Mouse (Mus musculus): ENCODE measurements around the gene Ms4a5.
"Not testable (repeated sequence)": the region's sequence is repeated elsewhere in the genome, so short reads cannot be mapped to it uniquely, and the experiment has no call there.

The Ms4a5 gene

DNA sequence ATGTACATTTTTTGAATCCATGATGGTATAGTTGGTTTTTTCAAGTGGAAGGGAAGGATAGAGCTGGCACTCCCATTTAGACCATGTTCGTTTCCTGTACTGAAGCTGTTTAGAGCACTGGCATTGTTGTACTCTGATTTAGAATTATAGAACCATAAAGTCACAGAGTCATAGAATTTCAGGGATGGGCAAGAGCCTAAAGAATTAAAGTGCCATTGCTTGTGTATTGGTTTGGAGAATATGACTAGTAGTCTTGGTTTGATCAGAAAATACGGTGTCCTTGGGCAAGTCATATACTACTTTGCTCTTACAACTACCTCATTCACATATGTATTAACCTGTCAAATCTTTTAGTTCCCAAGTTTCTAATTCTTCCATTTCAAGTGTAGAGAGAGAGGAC lies at the start of gene Ms4a5:
Gene Ms4a5 (minus strand): TSS at position 101 of the 400 bp plus-strand sequence.
- no peak for DNase-seq (ENCODE audit: low spot score)

DNA sequence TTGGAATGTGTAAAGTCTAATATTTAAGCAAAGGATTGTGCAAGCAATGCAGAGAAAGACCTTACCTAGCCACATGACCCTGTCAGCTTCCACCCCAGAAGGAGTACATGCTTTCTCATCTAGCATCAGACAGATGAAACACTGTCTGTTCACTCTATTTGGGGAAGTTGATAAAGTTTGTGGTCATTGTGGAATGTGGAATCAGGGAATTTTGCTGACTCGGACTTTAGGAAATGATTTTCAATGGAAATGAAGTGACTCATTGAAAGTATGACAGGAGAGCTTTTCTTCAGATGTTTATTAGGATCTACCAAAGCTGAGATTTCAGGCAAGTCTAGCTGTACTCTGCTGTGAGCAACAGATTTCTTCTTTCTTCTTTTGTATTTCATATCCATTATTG lies 37.5 kb upstream of the Ms4a5 start:
- DNase-seq (ENCODE audit: low spot score), result no peak

DNA sequence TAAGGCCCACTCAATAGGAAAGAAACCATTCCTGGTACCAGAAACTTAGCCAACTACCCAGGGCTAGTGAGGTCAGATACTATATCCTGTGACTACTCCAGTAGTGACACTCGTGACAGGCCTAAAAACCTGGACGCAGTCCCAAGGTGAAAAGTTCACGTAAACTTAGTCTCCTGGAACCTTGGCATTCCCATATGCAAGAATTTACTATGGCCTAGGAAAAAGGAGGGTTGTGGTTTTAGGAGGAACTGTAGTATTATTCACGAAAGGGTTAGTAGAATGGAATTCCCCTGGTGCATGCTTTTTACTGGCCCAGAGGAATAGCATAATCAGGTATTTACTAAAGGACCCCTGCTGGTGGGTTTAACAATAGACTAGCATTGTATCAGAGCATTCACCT lies 33.1 kb upstream of the Ms4a5 start:
- no peak for DNase-seq (ENCODE audit: low spot score)

GRCm38 (mm10) chr19:11314354-11314753 lies 30.7 kb upstream of the Ms4a5 start, which contains the start of gene Ms4a14:
TSS of gene Ms4a14 (minus strand) at chr19:11314454.
- DNase-seq (ENCODE audit: low spot score), result no peak

GRCm38 (mm10) chr19:11308888-11309287 lies 25.2 kb upstream of the Ms4a5 start:
- DNase-seq (ENCODE audit: low spot score), result no peak

DNA sequence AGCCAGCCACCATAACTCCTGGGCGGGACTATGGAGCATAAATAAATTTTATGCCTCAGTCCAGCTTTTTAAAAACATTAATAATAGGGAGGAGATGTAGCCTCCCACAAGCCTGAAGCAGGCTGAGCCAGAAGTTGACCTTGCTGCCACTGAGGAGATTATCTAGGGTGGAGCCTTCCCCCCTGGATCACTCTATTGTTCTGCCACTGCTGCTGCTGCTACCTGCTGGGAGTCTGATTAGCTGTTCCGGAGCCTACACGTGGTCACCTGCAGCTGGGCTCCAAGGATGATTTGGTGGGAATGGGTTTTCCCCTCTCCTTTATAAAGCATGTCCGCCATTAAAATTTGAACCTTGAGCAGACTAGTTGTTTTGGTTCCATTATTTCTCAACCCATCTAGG lies 15.9 kb upstream of the Ms4a5 start:
- DNase-seq (ENCODE audit: low spot score), result not testable (repeated sequence)

GRCm38 (mm10) chr19:11298939-11299338 lies 15.3 kb upstream of the Ms4a5 start:
- DNase-seq (ENCODE audit: low spot score), result no peak

DNA sequence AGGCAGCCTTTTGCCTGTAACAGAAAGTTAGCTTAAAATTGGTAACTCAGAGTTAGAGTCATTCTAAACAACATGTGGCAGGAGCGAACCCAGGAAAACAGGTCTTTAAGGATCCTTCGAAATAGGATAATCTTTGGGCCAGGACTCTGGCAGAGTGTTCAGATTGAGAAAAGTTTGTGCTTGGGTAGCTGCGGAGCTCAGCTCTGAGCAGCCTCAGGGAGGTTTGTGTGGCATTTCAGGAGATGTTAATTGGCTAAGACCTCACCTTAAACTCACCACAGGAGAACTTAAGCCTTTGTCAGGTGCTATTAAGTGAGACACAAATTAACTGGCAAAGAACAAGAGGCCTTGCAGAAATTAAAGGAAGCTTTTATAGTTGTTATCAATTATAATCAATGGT lies 9.9 kb upstream of the Ms4a5 start:
- not testable (repeated sequence) for DNase-seq (ENCODE audit: low spot score)

DNA sequence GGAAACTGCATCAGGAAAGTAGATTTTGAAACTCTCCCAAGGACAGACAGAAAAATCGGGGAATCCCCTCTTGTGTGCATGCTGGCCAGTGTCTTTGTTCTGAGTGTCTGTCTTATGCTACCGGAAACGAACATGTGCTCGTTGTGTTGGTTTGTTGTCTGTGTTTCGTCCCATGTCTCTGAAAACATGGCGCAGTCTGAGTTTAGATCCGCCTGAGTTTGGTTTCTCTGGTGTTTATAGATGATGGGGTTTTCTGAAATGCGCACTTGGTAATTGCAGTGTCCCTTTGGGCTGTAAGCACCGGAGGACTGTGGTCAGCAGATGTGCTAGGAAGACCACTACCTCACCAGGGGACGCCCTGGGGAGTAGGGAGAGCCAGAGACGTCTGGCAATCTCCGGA lies 9.3 kb upstream of the Ms4a5 start:
- peak; percentile 2 for DNase-seq (ENCODE audit: low spot score)

- no peak for DNase-seq (ENCODE audit: low spot score)
These were observed 3.5 kb downstream of the Ms4a5 start for GRCm38 (mm10) chr19:11280223-11280622.

- DNase-seq (ENCODE audit: low spot score), result no peak
These were observed 7.2 kb downstream of the Ms4a5 start for GRCm38 (mm10) chr19:11276431-11276830.

GRCm38 (mm10) chr19:11266956-11267355 lies 16.7 kb downstream of the Ms4a5 start:
- no peak for DNase-seq (ENCODE audit: low spot score)

GRCm38 (mm10) chr19:11266052-11266845 lies 17.4 kb downstream of the Ms4a5 start, which contains the start of gene Ms4a1:
TSS of gene Ms4a1 (minus strand) at chr19:11266241.
- no peak for DNase-seq (ENCODE audit: low spot score)

GRCm38 (mm10) chr19:11264602-11265185 lies 19.0 kb downstream of the Ms4a5 start:
- DNase-seq (ENCODE audit: low spot score), result no peak

DNA sequence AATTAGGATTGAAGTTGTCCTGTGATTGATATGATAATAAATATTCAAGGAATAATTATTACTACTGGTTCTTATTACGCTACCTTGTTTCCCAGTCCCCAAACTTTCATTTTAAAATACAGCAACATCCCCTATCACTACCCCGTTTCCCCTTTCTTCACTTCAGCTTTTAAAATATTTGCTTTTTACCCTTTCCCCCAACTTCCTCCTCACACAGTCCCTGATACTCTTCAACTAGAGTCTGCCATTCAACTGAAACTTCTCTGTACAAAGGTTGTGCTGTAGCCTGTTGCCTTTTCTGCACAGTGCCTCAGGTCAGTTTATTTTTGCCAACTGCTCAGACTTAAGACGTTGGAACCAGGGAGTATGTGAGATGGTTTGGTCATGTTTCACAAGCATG lies 20.1 kb downstream of the Ms4a5 start:
- DNase-seq (ENCODE audit: low spot score), result no peak

DNA sequence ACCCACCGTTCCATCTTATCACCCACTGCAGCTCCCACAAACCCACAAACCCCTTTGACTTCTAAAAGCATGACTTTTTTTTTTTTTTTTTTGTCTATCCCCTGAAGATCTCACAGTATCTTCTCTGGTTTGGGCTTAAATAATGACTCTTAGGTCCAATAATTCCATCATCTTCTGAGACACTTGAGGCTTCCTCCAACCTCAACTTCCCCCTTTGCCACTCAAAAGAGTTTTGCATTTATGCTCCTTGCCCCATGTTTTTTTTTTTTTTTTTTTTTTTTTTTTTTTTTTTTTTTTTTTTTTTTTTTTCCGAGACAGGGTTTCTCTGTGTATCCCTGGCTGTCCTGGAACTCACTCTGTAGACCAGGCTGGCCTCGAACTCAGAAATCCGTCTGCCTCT lies 20.7 kb downstream of the Ms4a5 start:
- DNase-seq (ENCODE audit: low spot score), result not testable (repeated sequence)

- no peak for DNase-seq (ENCODE audit: low spot score)
These were observed 22.2 kb downstream of the Ms4a5 start for GRCm38 (mm10) chr19:11261522-11261921.

DNA sequence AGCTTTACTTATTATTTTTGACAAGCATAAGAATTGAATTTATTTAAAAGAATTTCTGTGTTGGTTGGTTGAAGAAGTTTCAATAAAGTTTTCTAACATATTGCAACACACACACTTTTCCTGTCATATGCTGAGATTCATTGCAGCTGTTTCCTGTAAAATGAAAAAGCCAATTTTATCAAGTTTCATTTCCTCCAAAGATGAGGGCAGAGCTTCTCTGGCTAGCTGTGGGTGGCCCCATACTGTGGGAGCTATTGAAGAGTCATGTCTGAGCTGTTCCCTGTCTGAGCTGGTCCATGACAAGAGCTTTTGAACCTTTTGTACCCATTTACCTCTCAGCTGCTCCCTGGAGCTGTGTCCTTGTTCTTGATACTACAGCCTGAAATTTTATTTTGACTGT lies 39.4 kb downstream of the Ms4a5 start:
- DNase-seq (ENCODE audit: low spot score), result no peak

DNA sequence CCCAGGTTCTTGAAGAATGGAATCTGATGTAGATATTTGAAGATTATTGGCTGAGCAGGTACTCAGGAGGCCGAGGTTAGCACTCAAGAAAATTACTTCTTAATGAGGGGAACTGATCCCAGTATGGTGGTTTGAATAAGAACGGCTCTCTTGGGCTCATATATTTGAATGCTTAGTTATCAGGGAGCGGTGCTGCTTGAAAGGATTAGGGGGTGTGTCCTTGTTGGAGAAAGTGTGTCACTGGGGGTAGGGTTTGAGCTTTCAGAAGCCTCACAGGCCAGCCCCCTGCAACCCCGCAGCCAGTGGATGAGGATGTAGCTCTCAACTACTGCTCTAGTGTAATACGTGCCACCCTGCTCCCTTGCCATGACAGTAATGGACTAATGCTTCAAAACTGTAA lies 41.1 kb downstream of the Ms4a5 start:
- DNase-seq (ENCODE audit: low spot score), result no peak

- DNase-seq (ENCODE audit: low spot score), result no peak
These were observed 47.9 kb downstream of the Ms4a5 start for GRCm38 (mm10) chr19:11235820-11236219.

GRCm38 (mm10) chr19:11234921-11235735 lies 48.5 kb downstream of the Ms4a5 start:
- no peak for DNase-seq (ENCODE audit: low spot score)

- DNase-seq (ENCODE audit: low spot score), result no peak
These were observed 49.4 kb downstream of the Ms4a5 start for GRCm38 (mm10) chr19:11234244-11234643.

GRCm38 (mm10) chr19:11232348-11232747 lies 51.3 kb downstream of the Ms4a5 start, which contains the start of gene Ms4a12:
TSS of gene Ms4a12 (minus strand) at chr19:11232448.
- no peak for DNase-seq (ENCODE audit: low spot score)

All from ovary, postnatal 14 days (tissue).